Mouse (Mus musculus) cerebellum, postnatal 36 days (tissue): ENCODE measurements at regions not wholly inside any gene's neighbourhood (a gene's known extent, or its start where the extent isn't known, plus 50 kb on each side); places are given as distances from the start of the nearest gene placed in this dataset.

ENCODE experiments used
- DNase-seq, 2 experiments: peaks; one replicate each; pipeline ENCODE4 v3.0.0; 2021 to 2022; ENCODE audit warnings: mixed read lengths in 2 of 2

DNA sequence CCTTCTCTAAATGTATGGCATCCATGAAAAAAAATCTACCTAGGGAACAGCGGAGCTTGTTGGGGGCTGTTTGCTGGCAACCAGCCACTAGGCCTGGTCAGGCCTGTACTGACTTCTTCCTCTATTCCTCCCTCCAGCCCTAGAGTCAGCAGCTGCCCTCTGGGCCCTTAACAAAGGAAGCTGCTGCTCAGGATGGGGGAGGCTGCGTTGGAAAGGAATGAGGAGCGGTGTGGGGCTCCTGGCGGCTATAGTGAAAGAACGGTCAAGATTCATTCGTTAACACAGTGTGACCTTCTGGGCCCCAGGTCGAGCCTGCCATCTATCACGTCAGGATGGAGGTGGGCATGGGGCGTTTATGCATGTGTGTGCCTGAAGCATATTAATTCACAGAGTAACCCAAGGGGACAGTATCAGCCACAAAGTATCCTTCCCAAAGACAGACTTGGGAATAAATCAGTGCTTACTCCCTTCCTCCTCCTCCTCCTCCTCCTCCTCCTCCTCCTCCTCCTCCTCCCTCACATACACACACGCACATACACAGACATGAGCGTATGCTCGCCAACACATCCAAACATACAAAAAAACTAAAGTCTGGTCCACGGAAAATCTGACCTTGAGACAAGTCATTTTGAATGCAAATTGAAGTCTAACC lies 202.6 kb downstream of the Sox11 start:
- DNase-seq = no peak

DNA sequence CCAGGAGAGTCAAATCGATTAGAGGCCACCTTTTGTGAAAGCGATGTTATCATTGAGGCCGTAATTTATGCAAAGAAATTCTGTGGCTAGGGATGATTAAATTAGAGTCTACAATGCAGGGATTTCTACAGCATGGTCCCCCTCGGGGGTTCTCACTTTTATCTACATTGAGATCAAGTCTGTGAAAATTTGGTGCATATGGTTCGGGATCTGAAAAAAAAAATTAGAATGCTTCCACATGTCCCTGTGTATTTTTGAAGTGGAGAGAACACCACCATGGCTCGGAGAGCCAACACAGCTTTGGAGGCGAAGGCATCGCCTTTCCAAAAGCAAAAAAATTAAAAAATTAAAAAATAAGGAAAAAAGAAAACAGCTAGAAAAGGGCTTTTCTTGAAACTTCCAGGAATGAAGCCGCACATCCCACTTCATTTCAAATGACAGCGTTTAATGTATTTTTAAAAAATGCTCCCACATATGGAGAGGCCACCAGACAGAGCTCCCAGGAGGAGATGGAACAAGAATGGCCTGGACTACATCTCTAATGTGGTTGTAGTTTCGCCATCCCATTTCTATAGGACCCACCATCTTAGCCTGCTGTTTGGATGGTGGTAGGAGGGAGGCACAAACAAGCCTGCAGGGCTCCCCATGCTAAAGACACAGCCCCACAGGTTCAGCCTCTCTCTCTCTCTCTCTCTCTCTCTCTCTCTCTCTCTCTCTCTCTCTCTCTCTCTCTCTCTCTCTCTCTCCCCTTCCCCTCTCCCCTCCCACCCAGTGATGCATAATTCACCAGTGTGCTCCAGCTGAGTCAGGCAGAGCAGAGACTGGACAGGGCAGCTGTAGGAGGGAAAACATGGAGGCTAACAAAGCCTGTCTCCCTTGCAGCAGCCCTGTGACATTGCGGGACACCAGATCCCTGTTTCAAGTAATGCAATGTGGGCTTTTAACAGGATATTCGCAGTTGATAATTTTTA lies 203.4 kb downstream of the Sox11 start:
- no peak for DNase-seq

DNA sequence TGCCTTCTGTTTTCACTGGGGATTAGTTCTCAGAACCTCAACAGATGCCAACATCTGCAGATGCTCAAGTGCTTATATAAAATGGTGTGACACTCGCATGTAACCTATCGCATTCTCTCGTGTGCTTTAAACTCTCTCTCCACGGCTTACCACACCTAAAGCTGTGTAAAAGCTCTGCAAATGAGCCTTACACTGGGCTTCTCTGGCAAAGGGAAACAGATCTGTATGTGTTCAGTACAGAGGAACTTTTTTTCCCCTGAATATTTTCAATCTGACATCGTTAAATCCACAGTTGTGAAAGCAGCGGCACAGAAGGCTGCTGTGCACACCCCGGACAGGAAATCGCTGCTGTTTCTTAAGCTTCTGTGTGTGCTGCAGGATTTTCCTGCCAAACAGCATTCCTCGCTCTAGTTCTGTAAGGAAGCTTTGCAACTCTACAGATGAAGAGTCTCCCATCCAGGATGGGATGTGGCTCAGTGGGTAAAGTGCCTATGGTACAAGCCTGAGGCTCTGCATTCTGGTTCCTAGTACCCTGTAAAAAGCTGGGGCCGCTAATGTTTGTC lies 206.3 kb downstream of the Sox11 start:
- no peak for DNase-seq

DNA sequence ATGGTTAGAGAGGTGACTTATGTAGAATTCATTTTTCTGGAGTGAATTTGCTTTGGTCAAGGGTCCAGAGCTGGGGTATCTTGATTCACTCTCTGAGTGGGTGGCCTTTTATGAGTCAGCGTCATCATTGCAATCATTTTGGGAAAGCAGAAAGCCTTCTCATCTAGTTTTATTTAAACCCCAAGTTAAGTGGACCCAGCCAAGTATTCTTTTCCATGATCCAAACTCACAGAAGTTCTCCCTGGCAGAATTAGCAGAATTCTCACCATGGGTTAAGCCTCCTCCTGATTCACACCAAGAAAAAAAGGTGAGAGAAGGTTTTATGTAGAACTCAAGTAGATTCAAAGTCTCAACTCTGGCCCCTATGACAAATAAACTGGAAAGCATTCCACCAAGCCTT lies 211.8 kb downstream of the Sox11 start:
- DNase-seq = no peak

DNA sequence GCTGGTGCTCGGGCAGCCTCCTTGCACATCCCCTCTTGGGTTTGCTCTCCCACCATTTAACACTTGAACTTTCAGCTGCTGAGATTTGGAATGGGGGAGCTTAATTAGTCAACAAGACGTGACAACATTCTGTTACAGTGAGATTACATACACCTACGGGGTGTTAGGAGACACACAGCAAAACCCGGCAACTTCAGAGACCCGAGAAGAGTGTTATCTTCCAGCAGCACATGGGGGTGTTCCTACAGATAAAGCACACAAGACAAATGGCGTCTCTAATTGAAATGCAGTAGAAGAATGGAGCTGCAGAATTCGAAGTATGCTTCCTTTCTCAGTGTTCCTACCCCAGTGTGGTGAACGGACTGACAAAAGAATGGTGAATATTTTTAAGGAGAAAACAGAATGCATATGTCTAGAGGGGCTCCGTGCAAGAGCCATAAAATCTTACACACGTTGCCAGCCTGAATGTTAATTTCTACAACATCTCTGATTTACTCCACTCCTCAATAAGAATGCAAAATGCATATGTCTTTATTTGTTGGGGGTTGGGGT lies 215.2 kb downstream of the Sox11 start:
- DNase-seq = no peak

DNA sequence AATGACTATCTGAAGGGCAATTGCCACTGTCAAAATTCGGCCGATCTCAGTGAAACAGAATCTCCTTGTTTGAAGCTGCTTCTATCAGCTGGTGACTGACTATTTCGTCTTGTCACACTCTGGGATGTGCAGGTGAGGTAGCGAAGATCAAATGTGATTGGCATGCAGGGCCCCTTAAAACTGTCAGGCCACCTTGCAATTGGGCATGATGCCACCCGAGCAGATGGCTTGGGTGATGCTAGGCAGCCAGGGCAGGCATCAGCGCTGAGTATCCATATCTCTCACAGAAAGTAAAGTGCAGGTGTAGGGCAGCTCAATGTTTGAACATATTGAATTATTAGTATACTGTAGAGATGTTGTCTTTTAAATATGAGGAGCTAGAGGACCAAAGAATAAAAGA lies 223.8 kb downstream of the Sox11 start:
- DNase-seq = peak; percentile 62 to 69

DNA sequence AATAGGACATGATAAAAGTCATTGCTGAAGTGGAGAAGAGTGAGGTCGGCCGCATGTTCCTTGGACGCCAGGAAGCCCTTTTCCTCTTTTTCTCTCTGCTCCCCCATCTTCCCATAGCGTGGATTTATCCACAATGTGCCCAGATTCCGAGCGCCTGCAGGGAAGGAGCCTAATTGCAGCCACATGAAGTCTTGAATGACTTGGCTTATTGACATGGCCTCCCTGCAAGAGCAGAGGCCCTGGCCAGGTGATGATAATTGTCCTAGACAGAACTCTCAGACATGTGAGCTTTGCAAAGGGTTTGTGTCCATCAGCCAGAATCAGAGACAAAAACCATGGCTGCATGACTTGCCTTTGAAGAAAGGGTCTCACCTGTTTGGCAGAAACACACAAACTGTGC lies 227.0 kb downstream of the Sox11 start:
- peak; percentile 11 to 19 for DNase-seq

DNA sequence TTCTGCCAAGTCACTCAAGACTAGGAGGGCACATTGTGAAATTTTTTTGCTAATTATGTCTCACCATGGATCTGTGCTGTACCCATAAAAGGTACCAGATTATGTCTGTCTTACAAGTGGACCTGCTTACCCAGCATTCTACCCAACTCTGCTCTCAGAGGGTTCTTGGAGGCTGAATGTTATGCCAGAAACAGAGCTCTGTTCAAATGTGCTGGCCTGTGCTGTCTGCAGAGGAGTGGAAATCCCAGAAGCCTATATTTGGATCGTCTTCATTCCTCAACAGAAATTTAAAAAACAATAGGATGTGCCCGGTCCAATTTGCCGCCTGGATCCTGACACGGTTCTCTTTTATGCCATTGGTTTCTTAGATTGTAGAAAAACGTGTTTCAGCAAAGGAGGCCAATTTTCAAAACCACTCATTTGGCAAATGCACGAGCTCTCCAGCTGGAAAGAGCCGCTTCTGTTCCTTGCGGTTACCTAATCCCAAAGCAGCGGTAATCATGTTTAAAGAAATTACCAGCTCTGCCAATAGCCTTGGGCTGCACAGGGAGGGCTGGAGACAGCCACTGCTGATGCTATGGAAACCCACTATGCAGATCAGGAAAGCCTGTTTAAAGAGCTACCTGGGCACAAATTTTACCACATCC lies 237.3 kb downstream of the Sox11 start:
- DNase-seq = no peak

DNA sequence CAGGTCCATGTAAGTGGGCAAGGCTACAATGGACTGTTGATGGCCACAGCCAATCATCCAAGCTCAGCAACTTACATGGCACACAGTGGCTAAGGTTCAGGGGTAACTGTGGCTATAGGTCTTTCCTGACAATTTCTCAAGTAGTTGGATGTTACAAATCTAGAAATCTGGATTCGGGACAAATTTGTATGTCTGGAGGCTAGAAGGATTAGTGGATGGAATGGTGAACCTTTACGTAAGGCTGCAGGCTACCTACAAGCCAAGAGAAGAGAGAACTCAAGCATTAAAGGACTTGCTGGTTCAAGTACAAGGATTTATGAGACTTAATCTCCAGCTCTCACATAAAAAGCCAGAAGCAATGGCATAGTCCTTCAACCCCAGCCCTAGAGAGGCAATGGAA lies 239.4 kb downstream of the Sox11 start:
- no peak for DNase-seq

DNA sequence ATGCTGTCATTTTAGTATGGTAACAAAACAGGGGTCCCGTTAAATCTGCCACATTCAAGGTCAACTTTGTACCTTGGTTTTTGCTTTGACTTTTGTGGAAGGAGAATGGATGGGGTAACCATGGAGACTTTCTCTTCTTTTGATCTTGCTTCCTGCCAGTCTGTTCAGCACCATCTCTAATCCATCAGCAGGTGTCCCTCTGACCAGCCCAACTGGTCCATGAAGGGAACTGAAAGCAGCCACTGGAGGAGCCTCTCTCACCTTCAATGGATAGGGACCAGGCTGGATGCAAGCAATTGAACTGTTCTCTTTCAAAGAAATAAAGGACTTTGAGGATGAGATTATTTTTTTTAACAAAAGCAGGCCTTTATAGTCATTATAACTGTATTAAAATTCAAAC lies 253.2 kb downstream of the Sox11 start:
- DNase-seq = no peak

DNA sequence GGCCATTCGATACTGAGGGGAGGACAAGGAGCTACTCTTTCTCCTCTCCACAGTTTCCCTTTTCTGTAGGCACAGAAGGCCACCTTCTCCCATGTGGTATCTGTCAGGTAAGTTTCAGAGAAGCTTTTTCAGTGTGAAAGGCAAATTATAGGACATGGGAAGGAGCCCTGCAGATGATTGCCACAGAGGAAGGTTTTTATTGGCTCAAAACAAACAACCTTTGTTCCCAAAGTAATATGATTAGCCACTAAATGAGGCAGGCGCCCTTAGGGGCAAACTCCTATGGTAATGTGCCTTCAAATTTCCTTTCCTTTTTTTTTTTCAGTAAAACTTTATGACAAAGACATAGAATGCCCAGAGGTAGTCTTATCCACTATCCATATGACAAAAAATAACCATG lies 256.5 kb downstream of the Sox11 start:
- no peak for DNase-seq

DNA sequence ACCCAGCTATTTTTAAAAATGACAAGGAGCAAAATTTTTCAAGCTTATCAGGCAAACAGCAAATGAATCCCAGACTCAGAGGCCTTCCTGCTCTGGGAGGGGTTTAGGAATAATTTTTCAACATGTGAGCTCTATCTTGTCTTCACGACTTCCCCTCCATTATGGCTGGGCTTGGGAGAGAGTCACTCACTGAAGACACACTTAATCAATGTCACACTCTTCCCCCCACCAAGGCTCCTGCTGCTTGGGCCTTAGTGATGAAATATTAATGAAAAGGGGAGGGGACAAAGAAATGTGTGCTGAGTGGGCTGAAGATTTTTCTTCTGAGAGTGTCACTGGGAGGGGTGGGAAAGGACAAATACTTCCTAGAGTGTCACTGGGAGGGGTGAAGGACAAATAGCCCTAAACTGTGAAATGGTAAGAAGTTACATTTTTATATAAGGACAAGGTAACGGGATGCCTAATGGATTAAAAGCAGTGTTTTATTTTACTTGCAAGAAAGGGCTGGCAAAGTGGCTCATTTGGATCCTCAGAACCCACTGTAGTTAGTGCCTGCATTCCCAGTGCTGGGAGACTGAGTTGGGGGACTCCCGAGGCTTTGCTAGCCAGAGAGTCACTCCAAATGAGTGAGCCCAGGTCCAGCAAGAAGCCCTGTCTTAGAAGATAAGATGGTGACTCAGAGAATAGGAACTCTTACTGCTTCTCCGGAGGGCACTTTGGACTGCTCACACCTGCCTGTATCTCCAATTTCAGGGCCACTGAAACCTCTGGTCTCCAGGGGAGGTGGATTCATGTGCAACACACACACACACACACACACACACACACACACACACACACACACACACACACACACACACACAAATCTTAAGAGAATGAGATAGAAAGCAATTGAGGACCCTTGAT lies 258.5 kb downstream of the Sox11 start:
- DNase-seq = no peak

DNA sequence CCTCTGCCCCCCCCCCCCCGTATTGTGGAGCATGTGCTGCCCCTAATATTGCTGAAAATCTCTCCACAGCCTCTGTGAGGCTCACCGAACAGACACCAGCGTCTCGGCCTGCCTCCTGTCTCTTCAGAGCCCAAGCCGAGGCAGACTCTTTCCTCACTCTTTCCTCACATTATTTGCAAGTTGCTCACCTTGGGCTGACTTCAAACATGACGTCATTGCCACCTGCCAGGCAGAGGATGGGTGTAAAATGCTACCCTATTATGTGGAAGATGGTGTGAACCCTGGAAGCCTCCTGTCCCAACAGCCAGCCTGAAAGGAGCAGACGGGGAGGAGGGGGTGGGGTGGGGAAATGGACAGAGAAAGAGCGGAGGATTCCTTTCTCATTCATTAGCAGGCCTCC lies 259.3 kb downstream of the Sox11 start:
- DNase-seq = peak; percentile 12 to 25

DNA sequence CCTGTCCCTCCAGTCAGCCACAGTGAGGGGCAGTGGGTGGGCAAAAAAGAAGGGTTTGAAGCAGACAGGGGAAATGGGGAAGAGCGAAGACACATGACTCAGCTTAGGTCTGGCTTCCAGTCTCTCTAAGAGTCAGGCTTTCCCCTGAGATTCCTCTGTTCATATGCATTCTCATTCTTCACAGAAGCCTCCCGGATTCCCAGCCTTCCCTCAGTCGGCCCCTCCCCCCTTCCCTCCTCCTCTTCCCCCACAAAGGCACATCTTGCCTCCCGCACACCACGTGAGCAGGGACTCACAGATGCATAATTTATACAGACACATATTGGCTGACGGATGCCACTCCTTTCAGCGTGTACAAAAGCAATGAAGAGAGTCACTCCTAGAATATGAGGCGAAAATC lies 259.8 kb downstream of the Sox11 start:
- DNase-seq = peak in 1 of 2 experiments; percentile 18

DNA sequence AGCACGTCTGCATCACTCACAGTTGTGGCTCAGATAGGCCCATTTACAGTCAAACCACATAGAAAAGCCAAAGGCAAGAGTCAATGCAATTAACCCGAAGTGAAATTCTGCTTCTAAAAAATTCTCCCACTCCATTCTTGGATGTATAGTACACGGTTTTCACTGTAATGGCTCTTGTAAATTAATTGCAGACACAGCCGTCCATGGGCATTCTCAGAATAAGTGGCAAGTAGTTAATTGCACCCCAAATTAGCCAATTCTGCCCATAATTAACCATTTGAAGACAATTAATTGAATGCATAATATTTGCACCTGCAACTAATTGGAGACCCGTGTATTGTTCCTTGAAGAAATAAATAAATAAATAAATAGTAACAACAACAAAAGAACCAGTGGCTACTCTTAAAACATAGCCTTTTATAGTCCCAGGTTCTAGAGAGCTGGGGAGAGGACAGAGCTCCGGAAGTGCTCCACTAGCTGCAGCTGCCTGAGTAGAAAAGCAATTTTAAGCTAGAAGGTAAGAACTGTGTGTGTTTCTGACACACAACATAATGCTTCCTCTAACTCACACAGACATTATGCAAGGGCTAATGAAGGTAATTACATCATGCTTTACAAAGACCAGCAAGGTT lies 266.2 kb downstream of the Sox11 start:
- DNase-seq = no peak

DNA sequence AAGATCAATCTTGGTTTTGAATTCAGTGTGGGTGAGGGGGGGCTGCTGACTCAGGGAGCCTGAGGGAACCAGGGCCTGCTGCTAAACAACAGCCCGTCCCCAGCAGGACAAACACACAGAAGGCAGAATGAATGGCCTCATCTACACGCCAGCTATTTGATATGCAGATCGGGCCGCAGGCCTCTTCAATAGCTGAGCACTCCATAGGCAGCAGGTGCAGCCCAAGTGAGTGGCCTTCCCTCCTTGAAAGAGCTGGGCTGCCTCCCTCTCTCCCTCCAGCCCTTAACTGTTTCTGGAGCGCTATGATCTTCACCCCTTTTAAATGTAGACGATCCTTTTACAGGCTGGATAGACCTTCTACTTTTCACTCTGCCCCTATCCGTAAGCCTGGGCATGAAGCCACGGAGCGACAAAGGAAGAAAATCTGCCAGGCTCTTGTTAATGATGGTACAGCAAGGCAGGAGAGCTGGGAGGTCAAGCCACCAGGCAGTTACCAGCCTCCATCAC lies 277.3 kb downstream of the Sox11 start:
- DNase-seq = no peak

DNA sequence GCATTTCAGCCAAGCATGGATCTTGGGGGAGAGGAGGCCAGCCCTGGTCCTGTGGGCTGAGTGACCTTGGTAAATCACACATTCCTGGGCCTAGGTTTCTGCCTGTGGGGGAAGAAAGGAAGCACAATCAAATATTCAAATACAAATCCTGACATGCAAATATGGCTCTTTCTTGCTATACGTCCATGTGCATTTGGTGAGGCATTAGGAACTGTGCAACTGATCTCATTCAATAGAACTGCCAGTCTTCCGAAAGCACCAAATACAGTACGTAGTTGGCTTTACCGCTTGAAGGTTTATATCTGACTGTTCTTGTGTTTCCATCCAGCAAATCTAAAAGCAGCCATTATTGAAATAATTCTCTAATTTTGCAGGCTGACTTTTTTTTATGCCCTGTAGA lies 278.9 kb downstream of the Sox11 start:
- DNase-seq = no peak

DNA sequence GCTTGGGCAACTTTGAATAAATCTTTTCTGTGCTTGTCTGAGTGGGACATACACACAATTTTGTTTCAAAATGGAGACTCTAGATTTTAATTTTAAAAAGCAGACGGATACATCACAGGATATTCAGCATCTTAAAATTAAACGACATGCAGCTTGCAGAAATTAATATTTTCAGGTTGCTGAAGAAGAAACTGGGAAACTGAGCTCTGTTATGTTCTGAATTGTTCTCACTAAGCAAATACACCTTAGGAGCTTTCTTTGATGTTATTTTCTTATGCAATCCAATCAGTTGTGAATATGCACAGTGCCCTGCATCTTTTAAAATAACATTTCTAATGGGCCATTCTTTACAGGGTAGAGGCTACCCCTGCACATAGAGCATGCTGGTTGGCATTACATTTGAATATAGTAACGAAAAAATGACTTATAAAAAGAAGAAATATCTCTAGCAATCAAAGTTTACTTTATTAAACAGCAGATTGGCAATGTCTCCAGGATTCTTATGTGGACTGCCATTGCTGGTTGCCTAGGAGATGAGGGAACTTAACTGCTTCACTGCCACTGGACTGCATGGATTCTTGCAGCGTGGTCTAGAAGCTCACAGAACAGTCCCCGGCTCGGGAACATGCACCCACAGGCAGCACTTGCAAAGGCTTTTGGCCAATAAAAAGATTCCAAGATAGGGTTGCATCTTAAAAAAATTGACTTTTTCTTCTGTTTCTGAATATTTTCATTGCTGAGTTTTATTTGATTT lies 279.7 kb downstream of the Sox11 start:
- no peak for DNase-seq

DNA sequence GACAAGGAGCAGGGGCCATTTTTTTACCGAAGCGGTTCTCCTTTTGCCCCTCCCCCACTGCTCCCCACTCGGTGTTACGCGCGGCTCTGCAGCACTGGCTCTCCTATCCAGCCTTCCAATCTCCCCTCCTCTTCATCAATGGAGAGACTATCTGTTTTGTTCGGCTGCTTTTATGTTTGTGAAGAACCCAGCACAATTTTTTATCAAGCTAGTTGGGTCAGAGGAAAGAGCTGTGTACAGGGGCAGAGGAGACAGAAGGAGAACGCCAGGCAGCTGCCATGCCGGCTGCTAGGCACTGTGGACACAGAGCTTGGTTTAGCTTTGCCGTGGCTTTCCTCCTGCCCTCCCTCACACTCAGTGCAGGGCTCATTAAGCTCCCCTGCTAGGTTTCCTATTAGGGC lies 280.3 kb downstream of the Sox11 start:
- DNase-seq = peak; percentile 19 to 27
